Mouse (Mus musculus) megakaryocyte, embryonic 14.5 days (primary cell): ENCODE measurements around the gene Pip5k1b.

ENCODE experiments used
- FLI1 ChIP-seq: IDR thresholded peaks from 2 replicates; pipeline ENCODE4 v1.6.1; 2012; ENCODE audit warnings: low read length, inconsistent platforms, mixed read lengths
- GATA1 ChIP-seq: IDR thresholded peaks from 3 replicates; pipeline ENCODE4 v1.6.1; 2012; ENCODE audit warnings: mixed read lengths, low read length, inconsistent platforms, borderline replicate concordance

DNA sequence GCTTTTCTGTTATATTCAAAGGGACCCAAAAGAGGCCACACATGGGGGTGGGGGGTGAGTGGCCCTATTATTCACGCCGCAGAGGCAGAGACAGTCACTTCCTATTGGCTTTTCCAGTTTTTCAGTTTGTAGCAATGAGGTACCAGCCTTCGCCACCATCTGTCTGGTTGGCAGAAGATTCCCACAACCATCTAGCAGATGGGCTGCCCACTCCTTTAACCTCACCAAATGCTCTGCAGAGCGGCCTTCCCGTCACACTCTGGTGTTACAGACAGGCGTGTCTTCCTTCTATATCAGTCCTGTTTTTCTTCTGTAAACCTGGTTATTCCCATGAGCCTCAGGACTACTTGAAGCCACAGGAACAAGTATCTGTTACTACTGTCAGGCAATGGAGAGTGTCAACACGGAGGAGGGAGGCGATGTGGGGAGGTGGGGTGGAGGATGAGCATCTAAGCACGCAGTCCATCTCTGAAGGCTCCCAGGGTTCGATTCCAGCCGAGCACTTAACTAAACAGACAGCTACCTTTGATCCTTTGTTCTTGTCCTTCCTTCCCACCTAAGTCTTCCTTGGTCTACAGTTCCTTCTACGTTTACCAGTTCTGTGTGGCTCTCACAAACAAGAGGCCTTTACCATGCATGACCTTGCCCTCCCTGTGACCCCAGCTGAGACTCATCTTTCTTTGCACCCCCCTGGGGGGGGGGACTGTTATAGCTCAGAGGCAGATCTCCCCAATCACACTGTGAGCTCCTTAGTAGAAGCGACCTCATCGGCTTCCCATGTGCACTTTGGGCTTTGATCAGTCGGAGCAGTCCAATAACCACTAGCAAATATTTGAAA, 32.0 kb downstream of the Pip5k1b start:
- TF ChIP-seq GATA1 = no peak
- no peak for TF ChIP-seq FLI1
